Mouse (Mus musculus): ENCODE data around the gene Tmem54.

DNA sequence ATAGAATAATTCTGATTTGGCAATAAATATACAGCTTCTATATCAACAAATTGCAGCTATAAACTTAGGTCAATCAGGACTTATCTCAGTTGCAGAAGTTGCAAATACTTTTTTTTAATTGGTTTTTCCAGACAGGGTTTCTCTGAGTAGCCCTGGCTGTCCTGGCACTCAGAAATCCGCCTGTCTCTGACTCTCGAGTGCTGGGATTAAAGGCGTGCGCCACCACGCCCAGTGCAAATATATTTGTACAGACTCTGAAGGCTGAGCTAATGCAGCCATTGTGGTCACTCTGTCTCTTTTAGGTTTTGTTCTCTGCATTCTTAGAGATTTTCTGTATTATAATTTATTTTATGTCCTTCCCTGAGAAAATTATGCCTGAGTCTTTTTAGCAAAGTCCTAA is 52.2 kb downstream of the Tmem54 start:
- TF ChIP-seq ZC3H11A (IDR thresholded peaks at IDR 0.05; ENCODE audit: borderline replicate concordance, low read depth, low read length) (no peak), MAFK (IDR thresholded peaks at IDR 0.05; ENCODE audit: insufficient read depth, low read depth, low read length) (no peak), HCFC1 (IDR thresholded peaks at IDR 0.05; ENCODE audit: borderline replicate concordance, insufficient read depth, low read length) (no peak), CHD2 (IDR thresholded peaks at IDR 0.05; ENCODE audit: low read depth, low read length) (no peak), ZNF384 (IDR thresholded peaks at IDR 0.05; ENCODE audit: low read depth, low read length) (no peak)
